Comparison of ENCODE assay signal across 10 mouse cellular contexts in genomic region chr1:119902551-119903230, GRCm38 (mm10). TPM values are rescaled to one million over a fixed set of nuclear protein-coding genes. Genes with fewer than 3 reads are reported as not detected.
DNase-seq lines count a peak whose midpoint lies in the region; ATAC-seq lines count a peak whose summit lies in the region.
"Had no signal": no experiment of that assay in that cellular context is flagged by ENCODE, and none has a peak within 500 bp of the region (broad histone marks: within the 10 kb centered on the region; RNA-seq: fewer than 3 reads in every experiment).

No protein-coding gene starts in this region.

- no peaks in the 10 kb centered on the region for H3K4me1 ChIP-seq in kidney, embryonic 16.5 days (ENCODE audit: insufficient read depth, low read length)
- H3K4me1 ChIP-seq in hindbrain, embryonic 16.5 days (ENCODE audit: control insufficient read depth, insufficient read depth, low read depth, low read length) = peaks cover 16% of the 10 kb centered on the region
- H3K4me1 ChIP-seq: intestine, embryonic 15.5 days had no signal

- no peak for DNase-seq in kidney, postnatal 10 days
- DNase-seq in embryo, embryonic 11 days = peak; percentile 46
- peak; percentile 53 for DNase-seq in retina, embryonic 14.5 days (ENCODE audit: low spot score)
- DNase-seq in left cerebral cortex, adult 11 months (ENCODE audit: low spot score) = no peak
- no peak for DNase-seq in layer of hippocampus, postnatal 10 days (ENCODE audit: low spot score in 2 of 2)
- DNase-seq in urinary bladder, postnatal 14 days (ENCODE audit: low spot score) = no peak

- H3K36me3 ChIP-seq in kidney, embryonic 16.5 days (ENCODE audit: insufficient read depth, low read length) = no peaks in the 10 kb centered on the region
- H3K36me3 ChIP-seq in hindbrain, embryonic 16.5 days (ENCODE audit: control insufficient read depth, insufficient read depth, low read length) = no peaks in the 10 kb centered on the region
- H3K36me3 ChIP-seq: intestine, embryonic 15.5 days; stomach, embryonic 15.5 days had no signal

- peak; percentile 5; the same call in 1 of the 2 replicates for ATAC-seq in kidney, embryonic 16.5 days (ENCODE audit: low FRiP score, low TSS enrichment)
- peak; percentile 85 for ATAC-seq in hindbrain, embryonic 16.5 days
- ATAC-seq: intestine, embryonic 15.5 days had no signal

- no peak overlapping the region for H3K4me2 ChIP-seq in kidney, embryonic 16.5 days (replicated peaks; ENCODE audit: low read depth, low read length)
- H3K4me2 ChIP-seq in hindbrain, embryonic 16.5 days (ENCODE audit: low read length) = no peak overlapping the region
- H3K4me2 ChIP-seq: intestine, embryonic 15.5 days; stomach, embryonic 15.5 days had no signal

- H3K27ac ChIP-seq in kidney, embryonic 16.5 days (ENCODE audit: low read length) = no peak overlapping the region
- peak overlapping the region; percentile 75 for H3K27ac ChIP-seq in hindbrain, embryonic 16.5 days (ENCODE audit: low read depth, low read length)
- H3K27ac ChIP-seq: intestine, embryonic 15.5 days; stomach, embryonic 15.5 days had no signal

- no peaks in the 10 kb centered on the region for H3K27me3 ChIP-seq in kidney, embryonic 16.5 days (ENCODE audit: insufficient read depth, low read length)
- H3K27me3 ChIP-seq in hindbrain, embryonic 16.5 days (replicated peaks; ENCODE audit: control insufficient read depth, insufficient read depth, low read length) = no peaks in the 10 kb centered on the region
- H3K27me3 ChIP-seq: intestine, embryonic 15.5 days; stomach, embryonic 15.5 days had no signal

- H3K9ac ChIP-seq in kidney, embryonic 16.5 days (replicated peaks; ENCODE audit: low read length) = no peak overlapping the region
- H3K9ac ChIP-seq in hindbrain, embryonic 16.5 days (ENCODE audit: low read depth, low read length) = no peak overlapping the region; the same call in 1 of the 2 replicates
- H3K9ac ChIP-seq: intestine, embryonic 15.5 days; stomach, embryonic 15.5 days had no signal

- H3K4me3 ChIP-seq in kidney, embryonic 16.5 days (ENCODE audit: low read length) = no peak overlapping the region
- no peak overlapping the region for H3K4me3 ChIP-seq in hindbrain, embryonic 16.5 days (ENCODE audit: low read length)
- H3K4me3 ChIP-seq: intestine, embryonic 15.5 days; stomach, embryonic 15.5 days had no signal

- H3K9me3 ChIP-seq in kidney, embryonic 16.5 days (ENCODE audit: low read length) = no peaks in the 10 kb centered on the region
- H3K9me3 ChIP-seq in hindbrain, embryonic 16.5 days (ENCODE audit: control insufficient read depth, low read length) = no peaks in the 10 kb centered on the region
- H3K9me3 ChIP-seq: intestine, embryonic 15.5 days; stomach, embryonic 15.5 days had no signal

- WGBS in kidney, embryonic 16.5 days = 66% methylated on average over 8 of the region's 8 CpGs
- 14% methylated on average over 8 of the region's 8 CpGs for WGBS in hindbrain, embryonic 16.5 days

RNA-seq across cellular contexts. Expression of gene Tmem177, which starts 10.3 kb away (rescaled TPM):
- polyA plus RNA-seq in kidney, embryonic 16.5 days (2015; fragmentation: Nextera tagmentation; extraction: Ambion mirVana) = 8.7 and 9.2 TPM in 2 replicates
- 6.6 and 8.3 TPM in 2 replicates for polyA plus RNA-seq in hindbrain, embryonic 16.5 days (2015; fragmentation: Nextera tagmentation; extraction: Ambion mirVana)
- total RNA-seq in layer of hippocampus, postnatal 10 days (2021) = 1 to 10 TPM; 6.7 TPM

Comparison
In these comparisons a context has a peak if more than half of its experiments do, and no peak if none do; other contexts are left out.
1. DNase-seq: peak in embryo, embryonic 11 days (single experiment) and retina, embryonic 14.5 days (single experiment); none in kidney, postnatal 10 days (single experiment), left cerebral cortex, adult 11 months (single experiment), layer of hippocampus, postnatal 10 days (0 of 2) and urinary bladder, postnatal 14 days (single experiment).